Mouse (Mus musculus): ENCODE results near the gene Cd3d. TPM values are rescaled to one million over a fixed set of nuclear protein-coding genes. Genes with fewer than 3 reads are reported as not detected.

Cd3d gene
- polyA plus RNA-seq, 1 experiment from 2014 or later: not detected

DNA sequence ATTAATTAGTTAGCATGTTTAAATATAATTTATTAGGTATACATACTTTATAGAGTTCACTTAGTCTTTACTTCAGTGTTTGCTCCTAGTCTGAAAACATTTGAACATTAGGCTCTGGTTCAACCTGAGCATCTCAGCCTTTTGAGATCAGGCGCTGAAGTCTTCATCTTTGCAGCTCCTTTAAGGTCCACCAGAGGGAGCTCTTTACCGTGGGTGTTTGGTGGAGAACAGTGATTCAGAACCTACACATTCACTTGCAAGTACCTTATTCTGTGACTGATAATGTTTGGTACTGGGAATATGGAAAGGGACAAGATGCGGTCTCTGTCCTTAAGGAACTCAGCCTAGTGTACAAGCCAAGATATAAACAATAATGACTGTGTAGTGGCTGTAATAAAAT lies 41.2 kb downstream of the Cd3d start:
- peaks cover 3% of the 10 kb centered on the region; the same call in 1 of the 2 replicates for H3K27me3 ChIP-seq
- H3K9ac ChIP-seq (replicated peaks): no peak overlapping the region
- H3K9me3 ChIP-seq: no peaks in the 10 kb centered on the region
- ATAC-seq (ENCODE audit: low FRiP score, low read depth): no peak
- H3K4me1 ChIP-seq: no peaks in the 10 kb centered on the region
- H3K36me3 ChIP-seq: no peaks in the 10 kb centered on the region
- H3K27ac ChIP-seq (replicated peaks): no peak overlapping the region
- 14% methylated on average over 3 of the region's 3 CpGs for WGBS
- H3K4me3 ChIP-seq: no peak overlapping the region
- H3K4me2 ChIP-seq (replicated peaks): no peak overlapping the region

DNA sequence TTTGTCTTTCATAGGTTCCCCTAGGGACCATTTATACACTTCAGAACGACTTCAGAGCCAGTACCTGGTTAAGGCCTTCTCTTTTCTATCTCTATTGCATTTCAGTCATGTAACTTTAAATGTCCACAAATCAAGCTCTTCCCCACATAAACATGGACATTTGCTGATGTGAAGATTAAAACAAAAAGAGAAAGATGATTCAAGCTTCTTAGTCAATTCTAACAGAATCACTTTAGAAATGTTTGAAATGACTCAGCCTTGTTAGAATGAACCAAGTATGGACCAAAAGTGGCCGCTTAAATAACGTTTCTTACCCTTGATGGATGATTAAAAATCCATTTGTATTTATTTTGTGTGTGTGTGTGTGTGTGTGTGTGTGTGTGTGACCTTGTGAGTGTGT lies 42.1 kb downstream of the Cd3d start:
- Histone ChIP-seq H3K4me2 (replicated peaks) (no peak overlapping the region), H3K9ac (replicated peaks) (no peak overlapping the region), H3K27me3 (peaks cover 5% of the 10 kb centered on the region; the same call in 1 of the 2 replicates), H3K9me3 (no peaks in the 10 kb centered on the region), H3K27ac (replicated peaks) (no peak overlapping the region), H3K4me3 (no peak overlapping the region), H3K4me1 (no peaks in the 10 kb centered on the region), H3K36me3 (no peaks in the 10 kb centered on the region)
- WGBS: 63% methylated on average over 3 of the region's 3 CpGs
- ATAC-seq (ENCODE audit: low FRiP score, low read depth): no peak

GRCm38 (mm10) chr9:45024187-45024586 lies 42.6 kb downstream of the Cd3d start:
- Histone ChIP-seq H3K4me2 (replicated peaks) (no peak overlapping the region), H3K27ac (replicated peaks) (no peak overlapping the region), H3K4me1 (no peaks in the 10 kb centered on the region), H3K36me3 (no peaks in the 10 kb centered on the region), H3K9ac (replicated peaks) (no peak overlapping the region), H3K4me3 (no peak overlapping the region), H3K9me3 (no peaks in the 10 kb centered on the region), H3K27me3 (peaks cover 5% of the 10 kb centered on the region; the same call in 1 of the 2 replicates)
- WGBS: 80% methylated on average over 2 of the region's 2 CpGs
- ATAC-seq (ENCODE audit: low FRiP score, low read depth): no peak

DNA sequence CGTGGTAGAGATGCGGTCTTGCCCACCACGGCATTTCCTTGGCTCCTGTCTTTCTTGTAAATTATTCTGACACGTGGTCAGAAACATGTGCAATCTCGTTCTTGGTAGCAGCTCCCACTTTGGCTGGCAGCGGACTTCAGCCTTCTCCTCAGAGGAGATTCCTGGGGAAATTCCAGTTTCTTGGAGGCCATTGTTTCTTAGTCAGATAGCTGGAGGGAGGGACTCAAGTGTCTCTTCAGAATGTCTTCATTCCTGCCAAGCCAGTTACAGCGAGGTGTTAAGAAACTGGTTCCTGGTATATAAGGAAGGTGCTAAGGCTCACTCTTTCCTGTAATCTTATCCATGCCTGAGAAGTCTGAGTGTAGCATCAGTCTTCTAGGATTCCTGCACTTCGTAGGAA lies 45.8 kb downstream of the Cd3d start:
- WGBS: 74% methylated on average over 8 of the region's 8 CpGs
- ATAC-seq (ENCODE audit: low FRiP score, low read depth): no peak
- Histone ChIP-seq H3K27ac (replicated peaks) (no peak overlapping the region), H3K4me1 (no peaks in the 10 kb centered on the region), H3K4me3 (no peak overlapping the region), H3K9ac (replicated peaks) (no peak overlapping the region), H3K4me2 (replicated peaks) (no peak overlapping the region), H3K27me3 (peaks cover 14% of the 10 kb centered on the region; the same call in 1 of the 2 replicates), H3K36me3 (no peaks in the 10 kb centered on the region), H3K9me3 (no peaks in the 10 kb centered on the region)

GRCm38 (mm10) chr9:45030341-45030740 lies 48.8 kb downstream of the Cd3d start:
- no peak overlapping the region for H3K27ac ChIP-seq (replicated peaks)
- 75% methylated on average over 6 of the region's 6 CpGs for WGBS
- H3K9ac ChIP-seq (replicated peaks): no peak overlapping the region
- no peaks in the 10 kb centered on the region for H3K36me3 ChIP-seq
- no peaks in the 10 kb centered on the region for H3K9me3 ChIP-seq
- ATAC-seq (ENCODE audit: low FRiP score, low read depth): no peak
- H3K4me2 ChIP-seq (replicated peaks): no peak overlapping the region
- no peak overlapping the region for H3K4me3 ChIP-seq
- H3K27me3 ChIP-seq: peaks cover 14% of the 10 kb centered on the region; the same call in 1 of the 2 replicates
- H3K4me1 ChIP-seq: no peaks in the 10 kb centered on the region

DNA sequence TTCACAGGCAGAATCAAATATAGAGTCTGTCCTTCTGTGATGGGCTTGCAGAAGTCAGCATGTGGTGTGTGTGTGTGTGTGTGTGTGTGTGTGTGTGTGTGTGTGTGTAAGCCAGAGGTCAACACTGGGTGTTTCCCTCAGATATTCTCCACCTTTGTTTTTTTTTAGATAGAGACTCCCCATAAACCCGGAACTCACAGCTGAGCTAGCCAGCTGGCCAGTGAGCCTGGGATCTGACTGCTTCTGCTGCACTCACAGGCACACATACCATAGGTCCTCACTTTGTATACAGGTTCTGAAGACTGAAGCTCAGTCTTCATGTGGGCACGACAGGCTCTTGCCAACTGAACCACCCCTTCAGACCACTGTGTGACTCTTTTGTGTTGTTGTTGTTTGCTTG lies 50.7 kb downstream of the Cd3d start:
- H3K4me2 ChIP-seq (replicated peaks): no peak overlapping the region
- peaks cover 15% of the 10 kb centered on the region; the same call in 1 of the 2 replicates for H3K27me3 ChIP-seq
- ATAC-seq (ENCODE audit: low FRiP score, low read depth): no peak
- no peaks in the 10 kb centered on the region for H3K4me1 ChIP-seq
- WGBS: 75% methylated on average over 2 of the region's 2 CpGs
- H3K27ac ChIP-seq (replicated peaks): no peak overlapping the region
- H3K36me3 ChIP-seq: no peaks in the 10 kb centered on the region
- no peak overlapping the region for H3K4me3 ChIP-seq
- H3K9ac ChIP-seq (replicated peaks): no peak overlapping the region
- H3K9me3 ChIP-seq: no peaks in the 10 kb centered on the region

GRCm38 (mm10) chr9:45034526-45034925 lies 52.9 kb downstream of the Cd3d start:
- no peaks in the 10 kb centered on the region for H3K4me1 ChIP-seq
- 80% methylated on average over 3 of the region's 3 CpGs for WGBS

More at GRCm38 (mm10) chr9:45034526-45034925, 52.9 kb downstream of the Cd3d start:
- Histone ChIP-seq H3K27me3 (peaks cover 27% of the 10 kb centered on the region), H3K4me3 (no peak overlapping the region), H3K9me3 (no peaks in the 10 kb centered on the region), H3K9ac (replicated peaks) (no peak overlapping the region), H3K36me3 (no peaks in the 10 kb centered on the region), H3K4me2 (replicated peaks) (no peak overlapping the region), H3K27ac (replicated peaks) (no peak overlapping the region)
- ATAC-seq (ENCODE audit: low FRiP score, low read depth): no peak

Other genes starting within 250 kb of the Cd3d start
- 72.8 and 74.5 TPM in 2 replicates for gene Phldb1, start 246.6 kb upstream of the Cd3d start, polyA plus RNA-seq (2016; fragmentation: Nextera tagmentation; extraction: Ambion mirVana)
- 175 and 179 TPM in 2 replicates for gene Arcn1, start 213.9 kb upstream of the Cd3d start, polyA plus RNA-seq (2016; fragmentation: Nextera tagmentation; extraction: Ambion mirVana)
- gene Ift46, start 213.9 kb upstream of the Cd3d start, polyA plus RNA-seq (2016; fragmentation: Nextera tagmentation; extraction: Ambion mirVana): 156 TPM in 2 replicates
- gene Tmem25, start 182.5 kb upstream of the Cd3d start, polyA plus RNA-seq (2016; fragmentation: Nextera tagmentation; extraction: Ambion mirVana): 5.5 and 5.9 TPM in 2 replicates
- not detected in 2 replicates for gene Ttc36, start 178.7 kb upstream of the Cd3d start, polyA plus RNA-seq (2016; fragmentation: Nextera tagmentation; extraction: Ambion mirVana)
- 32.3 and 32.8 TPM in 2 replicates for gene Kmt2a, start 100.5 kb upstream of the Cd3d start, polyA plus RNA-seq (2016; fragmentation: Nextera tagmentation; extraction: Ambion mirVana)
- 524 and 532 TPM in 2 replicates for gene Atp5l, start 61.0 kb upstream of the Cd3d start, polyA plus RNA-seq (2016; fragmentation: Nextera tagmentation; extraction: Ambion mirVana)
- 34.6 and 35.4 TPM in 2 replicates for gene Ube4a, start 16.2 kb upstream of the Cd3d start, polyA plus RNA-seq (2016; fragmentation: Nextera tagmentation; extraction: Ambion mirVana)
- not detected in 2 replicates for gene Cd3g, start 1.4 kb upstream of the Cd3d start, polyA plus RNA-seq (2016; fragmentation: Nextera tagmentation; extraction: Ambion mirVana)
- gene Cd3e, start 27.8 kb downstream of the Cd3d start, polyA plus RNA-seq (2016; fragmentation: Nextera tagmentation; extraction: Ambion mirVana): not detected in 2 replicates
- gene Mpzl2, start 58.0 kb downstream of the Cd3d start, polyA plus RNA-seq (2016; fragmentation: Nextera tagmentation; extraction: Ambion mirVana): 0.67 and 0.98 TPM in 2 replicates
- gene Mpzl3, start 73.4 kb downstream of the Cd3d start, polyA plus RNA-seq (2016; fragmentation: Nextera tagmentation; extraction: Ambion mirVana): 2.4 TPM in 2 replicates
- 0.17 and 0.25 TPM in 2 replicates for gene Jaml, start 97.4 kb downstream of the Cd3d start, polyA plus RNA-seq (2016; fragmentation: Nextera tagmentation; extraction: Ambion mirVana)
- gene Scn2b, start 136.0 kb downstream of the Cd3d start, polyA plus RNA-seq (2016; fragmentation: Nextera tagmentation; extraction: Ambion mirVana): 4.2 and 4.3 TPM in 2 replicates
- gene Scn4b, start 156.6 kb downstream of the Cd3d start, polyA plus RNA-seq (2016; fragmentation: Nextera tagmentation; extraction: Ambion mirVana): 0.15 and 0.18 TPM in 2 replicates
- not detected in 2 replicates for gene BC049352, start 200.2 kb downstream of the Cd3d start, polyA plus RNA-seq (2016; fragmentation: Nextera tagmentation; extraction: Ambion mirVana)
- not detected in 2 replicates for gene Tmprss4, start 222.3 kb downstream of the Cd3d start, polyA plus RNA-seq (2016; fragmentation: Nextera tagmentation; extraction: Ambion mirVana)

Data from midbrain, embryonic 12.5 days (tissue).